Mouse (Mus musculus): Measurements from ENCODE around the gene Slc25a11. TPM values are rescaled to one million over a fixed set of nuclear protein-coding genes. Genes with fewer than 3 reads are reported as not detected.

Slc25a11 gene
- polyA plus RNA-seq, 1 experiment from 2014 or later: 169 TPM

DNA sequence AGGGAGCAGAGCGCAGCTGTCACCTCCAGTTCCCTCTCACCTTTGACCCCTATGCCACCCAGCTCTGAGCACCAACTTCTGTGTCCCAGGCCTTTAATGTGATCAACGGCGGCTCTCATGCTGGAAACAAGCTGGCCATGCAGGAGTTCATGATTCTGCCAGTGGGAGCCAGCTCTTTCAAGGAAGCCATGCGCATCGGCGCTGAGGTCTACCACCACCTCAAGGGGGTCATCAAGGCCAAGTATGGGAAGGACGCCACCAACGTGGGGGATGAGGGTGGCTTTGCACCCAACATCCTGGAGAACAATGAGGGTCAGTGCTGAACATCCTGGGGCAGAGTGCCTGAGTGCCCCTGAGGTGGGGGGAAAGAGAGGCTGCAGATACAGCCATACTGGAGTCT, 13.3 kb upstream of the Slc25a11 start:
- H3K9ac ChIP-seq (ENCODE audit: low read length): no peak overlapping the region
- H3K27ac ChIP-seq (ENCODE audit: low read length): no peak overlapping the region
- no peak overlapping the region for H3K4me3 ChIP-seq (replicated peaks; ENCODE audit: low read length)
- peaks cover 15% of the 10 kb centered on the region for H3K36me3 ChIP-seq (ENCODE audit: control insufficient read depth, insufficient read depth, low read length)
- no peaks in the 10 kb centered on the region for H3K9me3 ChIP-seq (replicated peaks; ENCODE audit: control insufficient read depth, low read length)
- no peak for ATAC-seq (ENCODE audit: insufficient read depth, low FRiP score)
- H3K27me3 ChIP-seq (ENCODE audit: control insufficient read depth, insufficient read depth, low read length): no peaks in the 10 kb centered on the region
- no peak overlapping the region for H3K4me2 ChIP-seq (ENCODE audit: low read depth, low read length)
- peaks cover 20% of the 10 kb centered on the region for H3K4me1 ChIP-seq (ENCODE audit: control insufficient read depth, insufficient read depth, low read length)
- 87% methylated on average over 8 of the region's 8 CpGs for WGBS

DNA sequence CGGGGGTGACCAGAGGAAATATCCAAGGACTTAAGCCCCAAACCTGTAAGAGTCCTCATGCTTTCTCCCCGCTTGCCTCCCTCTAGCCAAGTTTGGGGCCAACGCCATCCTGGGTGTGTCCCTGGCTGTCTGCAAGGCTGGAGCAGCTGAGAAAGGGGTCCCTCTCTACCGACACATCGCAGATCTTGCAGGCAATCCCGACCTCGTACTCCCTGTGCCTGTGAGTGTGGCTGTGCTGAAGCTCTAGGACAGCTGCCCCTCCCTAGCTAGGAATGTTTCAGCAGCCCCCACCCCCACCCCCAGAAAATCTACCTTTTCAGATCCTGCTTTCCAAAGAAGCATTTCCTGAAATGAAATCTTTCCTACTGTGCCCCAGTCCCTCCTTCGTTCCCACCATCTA, 11.7 kb upstream of the Slc25a11 start:
- no peak overlapping the region for H3K4me3 ChIP-seq (replicated peaks; ENCODE audit: low read length)
- no peak overlapping the region for H3K4me2 ChIP-seq (ENCODE audit: low read depth, low read length)
- 60% methylated on average over 8 of the region's 8 CpGs for WGBS

GRCm38 (mm10) chr11:70658521-70658920, 11.2 kb upstream of the Slc25a11 start:
- H3K27me3 ChIP-seq (ENCODE audit: control insufficient read depth, insufficient read depth, low read length): no peaks in the 10 kb centered on the region
- H3K9me3 ChIP-seq (replicated peaks; ENCODE audit: control insufficient read depth, low read length): no peaks in the 10 kb centered on the region
- peaks cover 20% of the 10 kb centered on the region for H3K4me1 ChIP-seq (ENCODE audit: control insufficient read depth, insufficient read depth, low read length)
- no peak overlapping the region for H3K27ac ChIP-seq (ENCODE audit: low read length)
- H3K4me3 ChIP-seq (replicated peaks; ENCODE audit: low read length): no peak overlapping the region
- H3K36me3 ChIP-seq (ENCODE audit: control insufficient read depth, insufficient read depth, low read length): 0 out of 2 replicates have a peak, but pooled peaks cover under 1% of the 10 kb centered on the region
- no peak overlapping the region for H3K9ac ChIP-seq (ENCODE audit: low read length)
- ATAC-seq (ENCODE audit: insufficient read depth, low FRiP score): no peak
- WGBS: 65% methylated on average over 5 of the region's 5 CpGs
- H3K4me2 ChIP-seq (ENCODE audit: low read depth, low read length): no peak overlapping the region

More for the DNA sequence above, 11.7 kb upstream of the Slc25a11 start:
- no peak overlapping the region for H3K27ac ChIP-seq (ENCODE audit: low read length)
- H3K36me3 ChIP-seq (ENCODE audit: control insufficient read depth, insufficient read depth, low read length): peaks cover 4% of the 10 kb centered on the region; the same call in 1 of the 2 replicates
- H3K9me3 ChIP-seq (replicated peaks; ENCODE audit: control insufficient read depth, low read length): no peaks in the 10 kb centered on the region
- no peaks in the 10 kb centered on the region for H3K27me3 ChIP-seq (ENCODE audit: control insufficient read depth, insufficient read depth, low read length)
- H3K9ac ChIP-seq (ENCODE audit: low read length): no peak overlapping the region
- peaks cover 20% of the 10 kb centered on the region for H3K4me1 ChIP-seq (ENCODE audit: control insufficient read depth, insufficient read depth, low read length)
- no peak for ATAC-seq (ENCODE audit: insufficient read depth, low FRiP score)

GRCm38 (mm10) chr11:70657991-70658390, 10.7 kb upstream of the Slc25a11 start:
- Histone ChIP-seq H3K27me3 (ENCODE audit: control insufficient read depth, insufficient read depth, low read length) (no peaks in the 10 kb centered on the region), H3K9ac (ENCODE audit: low read length) (no peak overlapping the region), H3K4me3 (replicated peaks; ENCODE audit: low read length) (no peak overlapping the region), H3K9me3 (replicated peaks; ENCODE audit: control insufficient read depth, low read length) (no peaks in the 10 kb centered on the region), H3K4me2 (ENCODE audit: low read depth, low read length) (no peak overlapping the region), H3K27ac (ENCODE audit: low read length) (no peak overlapping the region), H3K4me1 (ENCODE audit: control insufficient read depth, insufficient read depth, low read length) (peaks cover 20% of the 10 kb centered on the region), H3K36me3 (ENCODE audit: control insufficient read depth, insufficient read depth, low read length) (no peaks in the 10 kb centered on the region)
- WGBS: 55% methylated on average over 9 of the region's 9 CpGs
- no peak for ATAC-seq (ENCODE audit: insufficient read depth, low FRiP score)

DNA sequence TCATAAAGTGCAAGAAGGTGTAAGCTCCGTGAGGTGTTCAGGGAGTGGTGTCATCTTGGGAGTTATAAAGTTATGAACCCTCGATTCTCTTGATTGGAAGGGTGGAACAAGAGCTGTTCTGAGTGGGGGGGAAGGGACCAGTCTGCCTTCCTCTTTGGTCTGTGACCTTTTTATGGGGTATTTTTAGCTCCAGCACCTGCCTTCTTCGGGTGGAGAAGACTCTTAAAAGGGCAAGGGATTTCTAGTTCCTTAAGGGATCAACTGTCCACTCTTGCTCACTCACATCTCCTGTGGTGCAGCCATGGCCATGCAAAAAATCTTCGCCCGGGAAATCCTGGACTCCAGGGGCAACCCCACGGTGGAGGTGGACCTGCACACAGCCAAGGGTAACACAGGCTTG, 10.3 kb upstream of the Slc25a11 start:
- ATAC-seq (ENCODE audit: insufficient read depth, low FRiP score): no peak
- H3K4me1 ChIP-seq (ENCODE audit: control insufficient read depth, insufficient read depth, low read length): peaks cover 24% of the 10 kb centered on the region
- 0 out of 2 replicates have a peak overlapping the region, but pooled peaks have one; percentile 99 for H3K27ac ChIP-seq (ENCODE audit: low read length)
- no peaks in the 10 kb centered on the region for H3K27me3 ChIP-seq (ENCODE audit: control insufficient read depth, insufficient read depth, low read length)
- H3K4me3 ChIP-seq (replicated peaks; ENCODE audit: low read length): no peak overlapping the region
- H3K36me3 ChIP-seq (ENCODE audit: control insufficient read depth, insufficient read depth, low read length): 0 out of 2 replicates have a peak, but pooled peaks cover under 1% of the 10 kb centered on the region
- WGBS: 50% methylated on average over 6 of the region's 6 CpGs
- no peaks in the 10 kb centered on the region for H3K9me3 ChIP-seq (replicated peaks; ENCODE audit: control insufficient read depth, low read length)
- H3K4me2 ChIP-seq (ENCODE audit: low read depth, low read length): no peak overlapping the region
- H3K9ac ChIP-seq (ENCODE audit: low read length): no peak overlapping the region

GRCm38 (mm10) chr11:70656964-70657363, 9.7 kb upstream of the Slc25a11 start, which contains the start of gene Eno3:
Gene Eno3 (plus strand): TSS chr11:70657202.
- Histone ChIP-seq H3K4me3 (replicated peaks; ENCODE audit: low read length) (peak within 1 kb of the TSS; percentile 100), H3K9ac (ENCODE audit: low read length) (peak within 1 kb of the TSS; percentile 99), H3K27ac (ENCODE audit: low read length) (peak within 1 kb of the TSS; percentile 99), H3K4me1 (ENCODE audit: control insufficient read depth, insufficient read depth, low read length) (peaks cover 30% of the 10 kb centered on the region), H3K9me3 (replicated peaks; ENCODE audit: control insufficient read depth, low read length) (no peaks in the 10 kb centered on the region), H3K4me2 (ENCODE audit: low read depth, low read length) (peak within 1 kb of the TSS; percentile 92), H3K27me3 (ENCODE audit: control insufficient read depth, insufficient read depth, low read length) (no peaks in the 10 kb centered on the region), H3K36me3 (ENCODE audit: control insufficient read depth, insufficient read depth, low read length) (peaks cover 7% of the 10 kb centered on the region)
- no peak for ATAC-seq (ENCODE audit: insufficient read depth, low FRiP score)
- 16% methylated on average over 3 of the region's 3 CpGs for WGBS

GRCm38 (mm10) chr11:70656456-70656927, 9.2 kb upstream of the Slc25a11 start:
- no peaks in the 10 kb centered on the region for H3K9me3 ChIP-seq (replicated peaks; ENCODE audit: control insufficient read depth, low read length)
- peak overlapping the region; percentile 99 for H3K9ac ChIP-seq (ENCODE audit: low read length)
- H3K27me3 ChIP-seq (ENCODE audit: control insufficient read depth, insufficient read depth, low read length): no peaks in the 10 kb centered on the region
- no peak for ATAC-seq (ENCODE audit: insufficient read depth, low FRiP score)
- peak overlapping the region; percentile 99 for H3K27ac ChIP-seq (ENCODE audit: low read length)
- WGBS: 9% methylated on average over 16 of the region's 16 CpGs
- peak overlapping the region; percentile 100 for H3K4me3 ChIP-seq (replicated peaks; ENCODE audit: low read length)
- H3K4me2 ChIP-seq (ENCODE audit: low read depth, low read length): peak overlapping the region; percentile 92
- peaks cover 9% of the 10 kb centered on the region for H3K36me3 ChIP-seq (ENCODE audit: control insufficient read depth, insufficient read depth, low read length)
- peaks cover 34% of the 10 kb centered on the region for H3K4me1 ChIP-seq (ENCODE audit: control insufficient read depth, insufficient read depth, low read length)

GRCm38 (mm10) chr11:70655571-70656455, 8.5 kb upstream of the Slc25a11 start:
- under 1% methylated on average over 61 of the region's 61 CpGs for WGBS
- no peaks in the 10 kb centered on the region for H3K27me3 ChIP-seq (ENCODE audit: control insufficient read depth, insufficient read depth, low read length)
- H3K27ac ChIP-seq (ENCODE audit: low read length): peak overlapping the region; percentile 99
- peaks cover 12% of the 10 kb centered on the region for H3K36me3 ChIP-seq (ENCODE audit: control insufficient read depth, insufficient read depth, low read length)
- ATAC-seq (ENCODE audit: insufficient read depth, low FRiP score): peak; percentile 51
- H3K4me1 ChIP-seq (ENCODE audit: control insufficient read depth, insufficient read depth, low read length): peaks cover 41% of the 10 kb centered on the region
- peak overlapping the region; percentile 100 for H3K4me3 ChIP-seq (replicated peaks; ENCODE audit: low read length)
- peak overlapping the region; percentile 99 for H3K9ac ChIP-seq (ENCODE audit: low read length)
- peak overlapping the region; percentile 92 for H3K4me2 ChIP-seq (ENCODE audit: low read depth, low read length)
- no peaks in the 10 kb centered on the region for H3K9me3 ChIP-seq (replicated peaks; ENCODE audit: control insufficient read depth, low read length)

GRCm38 (mm10) chr11:70654923-70655570, 7.8 kb upstream of the Slc25a11 start:
- peak overlapping the region; percentile 92 for H3K4me2 ChIP-seq (ENCODE audit: low read depth, low read length)

More at GRCm38 (mm10) chr11:70654923-70655570, 7.8 kb upstream of the Slc25a11 start:
- peak; percentile 63 for ATAC-seq (ENCODE audit: insufficient read depth, low FRiP score)
- under 1% methylated on average over 48 of the region's 48 CpGs for WGBS
- no peaks in the 10 kb centered on the region for H3K27me3 ChIP-seq (ENCODE audit: control insufficient read depth, insufficient read depth, low read length)
- H3K4me1 ChIP-seq (ENCODE audit: control insufficient read depth, insufficient read depth, low read length): peaks cover 48% of the 10 kb centered on the region
- H3K36me3 ChIP-seq (ENCODE audit: control insufficient read depth, insufficient read depth, low read length): peaks cover 12% of the 10 kb centered on the region
- H3K9me3 ChIP-seq (replicated peaks; ENCODE audit: control insufficient read depth, low read length): no peaks in the 10 kb centered on the region
- H3K27ac ChIP-seq (ENCODE audit: low read length): peak overlapping the region; percentile 99
- H3K9ac ChIP-seq (ENCODE audit: low read length): peak overlapping the region; percentile 99
- peak overlapping the region; percentile 100 for H3K4me3 ChIP-seq (replicated peaks; ENCODE audit: low read length)

Measured in stomach, embryonic 16.5 days (tissue).